Mouse (Mus musculus) left cerebral cortex, adult 11 months (tissue): ENCODE results near the gene Pgm3.
"Not testable (repeated sequence)": the region's sequence is repeated elsewhere in the genome, so short reads cannot be mapped to it uniquely, and the experiment has no call there.

Experiments used
- DNase-seq: peaks from one replicate; pipeline ENCODE4 v3.0.0; 2022; ENCODE audit warnings: low spot score

Gene Pgm3

DNA sequence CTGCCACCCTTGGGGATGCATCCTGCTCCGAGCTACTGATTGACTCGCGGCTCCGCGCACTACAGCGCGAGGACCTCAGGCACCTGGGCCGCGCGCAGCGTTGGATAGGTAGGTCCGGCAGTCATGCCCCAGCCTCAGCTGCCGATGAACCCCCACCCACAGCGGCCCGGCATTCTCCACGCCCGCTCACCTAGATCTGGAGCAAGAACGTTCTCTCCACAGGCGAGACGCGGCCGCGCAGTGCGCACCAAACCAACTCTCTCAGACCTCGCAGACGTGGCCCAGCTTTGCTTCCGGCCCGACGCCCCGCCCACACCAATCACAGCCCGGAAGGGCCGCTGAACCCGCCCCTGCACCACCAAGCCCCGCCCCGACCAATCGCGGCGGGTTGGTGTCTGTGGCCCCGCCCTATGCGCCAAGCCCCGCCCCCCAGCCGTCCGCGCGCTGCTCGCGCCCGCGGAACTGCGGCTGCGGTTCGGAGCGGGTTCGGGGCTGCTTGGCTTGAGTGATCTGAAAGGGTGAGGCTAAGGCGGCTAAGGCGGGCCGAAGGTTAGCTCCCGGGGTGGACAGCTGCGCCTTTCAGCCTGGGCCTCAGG, at the start of gene Pgm3, which contains the start of gene Rwdd2a:
Pgm3 (minus strand) TSS at position 303 of the 596 bp plus-strand sequence.
Rwdd2a (plus strand) TSS at position 452 of the 596 bp plus-strand sequence.
- peak; percentile 93 for DNase-seq

DNA sequence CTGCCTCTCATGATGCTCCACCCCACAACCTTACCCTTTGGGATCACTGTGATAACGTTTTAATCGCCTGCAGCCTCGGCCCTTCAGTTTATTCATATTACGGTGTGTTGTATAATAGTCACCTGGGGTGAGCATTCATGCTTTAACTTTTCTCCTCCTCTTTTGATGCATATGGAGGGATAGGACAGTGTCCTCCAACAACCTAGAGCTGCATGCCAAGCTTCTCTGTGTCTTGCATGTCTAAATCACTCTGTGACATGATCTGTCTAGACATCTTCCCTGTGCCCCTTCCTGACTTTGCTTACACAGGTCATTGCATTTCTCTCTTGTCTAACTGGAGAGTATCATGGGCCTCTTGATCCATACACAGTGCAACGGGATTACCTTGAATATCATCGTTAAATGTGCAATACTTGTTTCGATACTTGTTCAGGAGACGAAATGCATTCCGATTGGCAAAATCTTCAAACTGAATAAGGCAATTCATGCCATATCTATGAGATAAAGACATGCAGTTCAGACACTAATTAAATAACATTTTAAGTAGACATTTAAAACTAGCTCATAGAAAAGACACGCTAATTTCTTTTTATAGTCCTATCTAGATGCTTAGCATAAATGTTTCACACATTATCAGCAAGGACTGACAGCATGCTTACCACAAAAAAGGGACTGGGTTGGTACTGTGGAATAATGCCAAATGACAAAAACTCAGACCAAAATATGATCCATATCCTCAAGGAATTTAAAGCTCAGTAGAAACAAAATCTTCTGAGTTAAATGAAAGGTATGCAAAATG, 47.9 kb upstream of the Pgm3 start:
- DNase-seq: no peak

DNA sequence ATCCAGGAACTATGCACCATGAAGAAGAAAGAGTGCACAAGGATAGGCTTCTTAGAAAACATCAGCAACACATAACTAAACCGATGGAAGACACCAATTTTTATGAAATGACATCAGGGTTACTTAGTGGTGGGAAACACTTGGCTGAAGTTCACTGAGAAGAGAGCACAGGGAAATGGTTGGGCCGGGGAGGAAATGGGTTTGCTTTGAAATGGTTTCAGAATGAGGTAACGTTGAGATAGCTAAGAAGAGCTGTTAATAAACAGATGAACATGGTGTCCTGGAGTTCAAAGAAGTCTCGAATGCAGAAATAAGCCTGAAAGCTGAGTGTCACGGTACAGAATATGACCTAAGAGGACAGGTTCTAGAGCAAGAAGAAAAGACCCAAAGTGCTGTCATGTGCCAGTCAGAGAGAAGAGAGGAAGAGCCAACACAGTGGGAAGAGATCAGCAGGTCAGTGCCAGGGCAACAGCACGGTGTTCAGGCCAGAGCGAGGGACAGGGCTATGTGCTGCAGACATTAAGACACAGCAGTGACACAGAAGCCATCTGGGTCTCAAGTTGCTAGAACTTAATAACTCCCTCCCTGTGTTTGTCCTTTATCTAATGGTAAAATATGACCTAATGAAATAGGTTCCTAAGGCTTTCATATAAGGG, 46.3 kb upstream of the Pgm3 start:
- DNase-seq: no peak

DNA sequence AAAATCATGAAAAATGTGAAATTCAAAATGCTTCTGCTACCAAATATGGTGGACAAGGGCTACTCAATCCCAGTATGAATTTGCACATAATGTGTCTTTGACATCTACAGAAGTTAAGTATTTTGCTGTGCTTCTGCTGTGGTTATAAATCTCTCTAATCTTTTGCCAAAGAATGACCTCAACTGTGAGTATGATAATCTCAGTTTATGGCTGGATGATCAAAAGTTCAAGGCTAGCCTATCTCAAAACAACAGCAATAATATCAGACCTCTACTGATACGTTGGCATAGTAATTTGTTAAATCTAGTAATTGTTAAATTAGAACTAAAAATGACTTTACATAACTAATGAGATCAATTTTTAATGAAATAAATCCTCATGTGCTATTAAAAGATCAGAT, 44.1 kb upstream of the Pgm3 start:
- DNase-seq: no peak

DNA sequence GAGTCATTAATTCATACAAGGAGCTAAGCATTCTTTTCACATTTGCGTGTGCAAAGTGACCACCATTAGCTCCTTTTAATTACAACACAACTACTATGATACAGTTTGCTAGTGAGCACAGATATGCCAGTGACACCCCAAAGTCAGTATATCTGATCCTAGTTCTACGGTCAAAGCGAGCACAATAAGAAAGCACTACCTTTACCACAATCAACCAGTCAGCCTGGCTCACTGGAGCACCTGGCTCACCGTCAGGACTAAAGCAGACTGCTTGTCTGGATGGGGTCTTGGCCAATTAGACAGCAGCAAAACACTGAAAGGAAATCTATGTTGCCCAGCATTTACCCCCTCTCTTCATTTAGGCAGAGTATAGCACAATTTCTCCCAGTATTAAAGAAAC, 40.4 kb upstream of the Pgm3 start:
- no peak for DNase-seq

DNA sequence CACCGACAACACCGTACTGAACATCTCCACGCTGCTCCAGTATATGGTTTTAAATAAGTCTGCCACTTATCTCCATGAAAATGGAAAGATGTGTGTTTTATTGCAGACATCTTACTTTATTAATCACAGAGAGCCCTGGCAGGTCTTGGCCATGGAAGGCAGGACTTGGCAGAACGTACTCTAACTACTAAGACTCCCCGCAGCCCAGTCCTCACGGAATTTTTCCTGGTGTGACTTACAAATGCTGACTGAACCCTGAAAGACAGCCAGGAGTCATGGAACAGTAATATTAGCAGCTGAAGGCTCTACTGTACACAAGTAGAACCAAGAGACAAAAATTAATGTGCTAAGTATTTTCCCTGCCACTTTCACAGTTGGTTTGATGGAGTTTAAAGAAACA, 34.1 kb upstream of the Pgm3 start:
- DNase-seq: no peak

DNA sequence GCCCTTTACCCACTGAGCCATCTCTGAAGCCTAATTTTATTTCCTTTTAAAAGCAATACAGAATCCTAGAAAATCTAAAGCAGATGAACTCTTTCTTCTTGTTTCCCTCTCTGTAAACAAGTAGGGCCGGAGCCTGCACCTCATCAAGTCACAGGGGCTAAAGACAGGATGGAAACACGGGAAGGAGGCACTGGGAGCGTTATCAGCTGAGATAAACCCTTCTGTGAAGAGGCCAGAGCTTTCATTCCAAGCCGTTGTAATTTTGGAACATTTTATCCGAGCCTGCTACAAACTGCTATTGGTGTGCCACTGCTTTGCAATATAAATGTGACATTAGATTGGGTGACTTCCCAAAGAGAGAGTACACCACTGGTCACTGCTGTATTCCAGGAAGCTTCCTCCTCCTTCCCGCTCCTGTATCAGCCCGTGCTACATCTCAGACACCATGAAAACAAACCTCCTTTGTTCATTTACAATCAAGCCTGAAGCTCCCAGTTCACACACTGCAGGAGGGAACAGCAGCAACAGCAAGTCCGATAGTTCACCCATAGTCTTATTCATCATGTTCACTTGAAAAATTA, 28.2 kb upstream of the Pgm3 start:
- DNase-seq: no peak

DNA sequence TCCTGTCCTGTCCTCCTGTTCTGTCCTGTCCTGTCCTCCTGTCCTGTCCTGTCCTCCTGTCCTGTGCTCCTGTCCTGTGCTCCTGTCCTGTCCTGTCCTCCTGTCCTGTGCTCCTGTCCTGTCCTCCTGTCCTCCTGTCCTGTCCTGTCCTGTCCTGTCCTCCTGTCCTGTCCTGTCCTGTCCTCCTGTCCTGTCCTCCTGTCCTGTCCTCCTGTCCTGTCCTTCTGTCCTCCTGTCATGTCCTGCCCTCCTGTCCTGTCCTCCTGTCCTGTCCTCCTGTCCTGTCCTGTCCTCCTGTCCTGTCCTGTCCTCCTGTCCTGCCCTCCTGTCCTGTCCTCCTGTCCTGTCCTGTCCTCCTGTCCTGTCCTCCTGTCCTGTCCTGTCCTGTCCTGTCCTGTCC, 25.3 kb upstream of the Pgm3 start:
- not testable (repeated sequence) for DNase-seq

DNA sequence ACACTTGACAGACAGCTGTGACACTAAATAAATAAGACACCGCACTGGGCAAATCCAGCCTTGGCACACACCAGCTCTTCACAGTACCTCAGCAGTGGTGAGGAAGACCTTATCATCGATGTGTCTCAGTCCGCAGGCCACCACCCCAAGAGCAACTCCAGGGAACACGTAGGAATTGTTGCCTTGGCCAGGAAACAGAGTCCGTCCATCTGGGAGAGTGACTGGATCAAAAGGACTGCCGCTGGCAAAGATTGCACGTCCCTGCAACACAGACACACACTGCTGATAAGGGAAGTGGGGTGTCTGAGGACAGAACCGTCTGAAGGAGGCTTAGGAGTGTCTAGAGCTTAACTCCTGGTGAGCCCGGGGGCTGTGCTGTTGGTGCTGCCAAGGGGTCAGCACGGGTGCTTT, 22.7 kb upstream of the Pgm3 start:
- DNase-seq: not testable (repeated sequence)

DNA sequence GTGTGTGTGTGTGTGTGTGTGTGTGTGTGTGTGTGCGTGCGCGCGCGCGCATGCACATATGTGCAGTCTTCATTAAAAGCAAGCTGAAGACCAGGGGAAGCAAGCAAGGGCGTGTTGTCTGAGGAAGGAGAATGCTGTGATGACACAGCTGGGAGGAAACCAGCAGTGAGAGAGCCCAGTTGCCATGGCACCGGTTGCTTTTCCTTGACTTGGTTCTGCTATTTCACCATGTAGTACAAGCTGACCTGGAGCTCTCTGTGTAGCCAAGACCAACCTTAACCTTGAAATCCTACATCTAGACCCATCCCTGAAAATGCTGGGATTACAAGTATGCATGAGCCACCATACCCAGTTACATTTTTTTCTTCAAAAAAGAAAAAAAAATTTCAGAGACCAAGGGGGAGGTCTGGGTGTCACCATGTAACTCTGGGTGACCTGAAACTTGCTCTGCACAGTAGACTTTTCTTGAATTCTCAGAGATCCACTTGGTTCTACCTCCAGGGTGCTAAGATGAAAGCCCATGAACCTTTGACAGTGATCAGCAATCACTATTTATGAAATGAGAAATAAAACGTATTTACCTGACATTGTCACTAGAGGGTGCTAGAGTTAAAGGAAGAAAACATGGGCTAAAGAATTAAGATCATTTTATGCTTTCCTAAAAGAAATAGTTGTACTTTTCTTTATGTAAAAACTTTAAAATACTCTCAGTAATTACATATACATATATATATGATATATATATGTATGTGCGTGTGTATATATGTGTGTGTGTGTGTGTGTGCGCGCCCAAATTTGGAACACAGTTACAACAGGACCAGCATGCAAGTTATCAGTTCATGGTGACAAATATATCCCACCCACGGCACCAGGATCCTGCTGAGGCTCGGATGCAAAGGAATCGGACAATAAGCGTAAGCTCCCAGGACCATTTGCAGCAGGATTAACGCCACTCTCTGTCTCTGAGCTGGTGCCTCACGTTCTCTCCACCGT, 21.3 kb upstream of the Pgm3 start:
- no peak for DNase-seq

DNA sequence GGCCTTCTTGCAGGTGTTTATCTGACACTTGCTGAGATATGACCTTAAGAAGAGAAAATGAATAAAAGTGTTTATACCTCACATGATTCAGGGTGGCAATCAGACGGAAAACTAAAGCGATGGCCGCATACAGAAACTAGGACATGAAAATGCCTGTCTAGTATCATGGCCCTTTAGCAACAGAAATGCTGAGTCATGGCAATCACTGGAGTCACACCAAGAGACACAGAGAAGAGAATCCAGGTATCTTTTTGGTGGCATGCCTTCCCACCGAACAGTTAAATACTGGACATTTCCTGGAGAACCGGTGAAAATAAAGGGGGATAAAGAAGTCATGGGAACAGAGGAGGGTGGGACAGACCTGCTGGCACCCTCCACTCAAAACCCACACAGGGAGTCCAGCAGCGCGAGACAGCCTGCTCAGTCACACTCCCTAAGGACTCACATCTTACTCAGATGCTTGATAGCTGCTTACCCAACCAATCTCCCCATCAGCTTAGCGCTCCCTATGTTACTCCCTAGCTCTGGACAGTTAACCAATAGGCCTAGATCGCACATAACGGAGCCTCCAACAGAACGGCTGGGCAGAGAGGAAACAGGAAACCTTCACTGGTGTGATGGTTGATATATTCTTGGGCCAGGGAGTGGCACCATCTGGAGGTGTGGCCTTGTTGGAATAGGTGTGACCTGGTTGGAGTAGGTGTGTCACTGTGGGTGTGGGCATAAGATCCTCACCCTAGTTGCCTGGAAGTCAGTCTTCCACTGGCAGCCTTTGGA, 15.6 kb upstream of the Pgm3 start:
- DNase-seq: no peak

DNA sequence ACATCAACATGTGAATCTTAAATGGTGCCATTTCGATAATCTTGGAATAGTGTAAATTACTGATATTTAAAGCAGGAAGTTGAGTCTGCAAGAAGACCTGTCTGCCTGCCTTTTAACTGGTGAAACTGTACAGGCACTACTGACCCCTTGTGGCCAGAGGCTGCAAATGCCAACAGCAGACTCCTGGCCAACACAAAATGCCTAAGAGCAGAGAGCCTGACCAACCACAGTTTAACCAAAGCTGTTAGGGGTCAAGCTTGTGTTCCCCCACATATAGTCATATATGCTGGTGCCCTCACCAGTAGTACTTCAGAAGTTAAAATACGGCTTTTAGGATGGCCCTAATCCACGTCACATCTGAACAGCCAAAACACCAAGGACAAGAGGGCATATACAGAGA, 12.1 kb upstream of the Pgm3 start:
- DNase-seq: peak; percentile 61

DNA sequence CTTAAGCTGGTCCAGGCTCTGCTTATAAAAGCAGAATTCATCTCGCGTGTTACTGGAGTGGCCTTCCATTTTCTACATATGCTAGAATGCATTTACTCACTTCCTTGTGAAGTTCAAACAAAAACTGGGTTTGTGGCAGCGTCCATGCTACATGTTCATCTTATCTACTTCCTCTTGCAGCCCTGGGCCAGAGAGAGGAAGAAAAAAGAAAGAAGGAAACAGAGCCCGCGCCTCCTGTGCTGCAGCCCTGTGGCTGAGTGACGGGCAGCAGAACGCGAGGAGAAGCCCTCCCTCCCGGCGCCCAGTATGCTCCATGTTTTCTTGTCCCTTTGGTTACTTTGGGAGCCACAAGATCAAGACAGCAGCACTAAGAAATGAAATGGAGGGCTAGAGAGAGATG, 8.0 kb upstream of the Pgm3 start:
- no peak for DNase-seq

DNA sequence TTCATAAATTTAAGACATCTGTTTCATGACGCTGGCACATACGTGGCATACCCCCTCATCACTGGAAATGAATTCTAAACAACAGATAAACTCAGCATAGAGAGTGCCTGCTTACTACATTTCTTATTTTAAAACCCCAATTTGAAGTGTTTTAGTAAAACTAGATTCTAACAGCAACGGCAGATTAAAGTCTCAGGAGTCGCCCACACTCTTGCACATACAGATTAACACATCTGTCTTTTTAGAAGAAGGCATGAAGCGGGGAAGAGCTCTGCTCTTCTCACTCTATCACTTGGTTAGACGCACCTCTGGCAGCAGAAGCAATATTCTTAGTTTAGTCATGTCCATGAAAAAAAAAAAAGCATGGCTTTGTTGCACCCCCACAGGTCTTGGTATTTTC, 3.5 kb upstream of the Pgm3 start:
- DNase-seq: no peak

DNA sequence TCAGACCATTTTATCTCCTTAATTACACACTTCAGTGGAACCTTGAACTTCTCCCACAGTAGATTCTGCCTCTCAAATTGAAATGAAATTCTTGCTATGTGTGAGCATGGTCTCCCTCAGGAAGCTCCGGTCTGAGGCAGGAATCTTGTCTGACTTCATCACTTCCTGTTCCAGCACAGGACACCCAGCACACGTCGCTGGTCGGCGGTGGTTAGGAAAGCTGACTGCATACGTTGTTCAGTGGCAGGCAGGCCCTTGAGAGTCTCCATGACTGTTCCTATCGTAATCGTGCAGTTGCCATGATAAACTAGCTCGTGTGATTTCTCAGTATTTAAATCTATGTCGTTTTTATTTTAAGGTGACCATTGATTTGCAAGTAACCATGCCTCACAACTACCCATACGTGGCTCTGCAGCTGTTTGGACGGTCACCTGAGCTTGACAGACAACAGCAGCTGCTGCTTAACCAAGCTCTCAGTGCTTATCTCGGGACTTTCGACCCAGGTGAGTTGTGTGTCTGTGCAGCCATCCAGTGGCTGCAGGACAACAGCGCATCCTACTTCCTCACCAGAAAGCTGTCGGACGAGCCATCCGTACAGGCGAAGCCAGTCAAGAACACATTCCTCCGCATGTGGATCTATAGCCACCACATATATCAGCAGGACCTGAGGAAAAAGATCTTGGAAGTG, 2.1 kb upstream of the Pgm3 start:
- DNase-seq: no peak

DNA sequence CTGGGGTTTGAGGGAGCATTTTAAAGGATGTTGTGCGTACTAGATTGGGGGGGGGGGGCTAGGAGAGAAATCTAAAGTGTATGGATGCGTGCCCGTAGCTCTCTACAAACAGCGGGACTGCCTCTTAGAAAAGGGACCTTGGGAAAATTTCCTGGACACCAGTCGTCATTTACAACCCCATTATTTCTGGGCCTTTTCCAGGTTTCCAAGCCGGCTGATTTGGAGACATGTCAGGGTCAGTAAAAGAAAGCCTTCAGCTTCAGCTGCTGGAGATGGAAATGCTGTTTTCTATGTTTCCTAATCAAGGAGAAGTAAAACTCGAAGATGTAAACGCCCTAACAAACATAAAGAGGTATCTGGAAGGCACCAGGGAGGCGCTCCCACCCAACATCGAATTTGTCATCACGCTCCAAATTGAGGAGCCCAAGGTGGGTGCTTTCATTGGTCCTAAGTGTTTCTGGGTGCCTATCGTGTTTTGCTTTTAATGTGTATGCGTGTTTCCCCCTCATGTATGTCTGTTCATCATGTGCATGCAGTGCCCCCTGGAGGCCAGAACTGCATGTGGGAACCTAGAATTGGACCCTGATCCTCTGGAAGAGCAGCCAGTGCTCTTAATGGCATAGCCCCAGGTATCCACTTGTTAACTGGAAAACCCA, 1.1 kb upstream of the Pgm3 start:
- DNase-seq: peak; percentile 75

DNA sequence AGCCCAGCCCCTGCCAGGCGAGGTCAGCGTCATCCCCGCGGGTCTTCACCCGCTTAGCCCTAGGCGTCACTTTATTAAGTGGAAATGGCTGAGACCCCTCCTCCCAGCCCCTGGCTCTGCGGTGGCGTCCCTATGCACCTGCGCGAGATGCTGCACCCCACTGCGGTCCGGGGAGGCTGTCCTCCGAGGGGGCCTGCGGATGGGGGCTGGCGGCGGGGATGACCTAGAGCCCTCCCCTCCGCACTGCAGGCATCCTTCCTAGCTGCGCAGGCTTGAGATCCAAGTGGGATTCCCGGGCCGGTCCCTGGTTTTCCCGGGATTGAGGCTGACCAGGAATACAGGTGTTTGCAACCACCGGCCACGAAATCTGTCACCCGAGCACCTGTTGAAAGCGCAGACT, 554 bp upstream of the Pgm3 start:
- DNase-seq: no peak

DNA sequence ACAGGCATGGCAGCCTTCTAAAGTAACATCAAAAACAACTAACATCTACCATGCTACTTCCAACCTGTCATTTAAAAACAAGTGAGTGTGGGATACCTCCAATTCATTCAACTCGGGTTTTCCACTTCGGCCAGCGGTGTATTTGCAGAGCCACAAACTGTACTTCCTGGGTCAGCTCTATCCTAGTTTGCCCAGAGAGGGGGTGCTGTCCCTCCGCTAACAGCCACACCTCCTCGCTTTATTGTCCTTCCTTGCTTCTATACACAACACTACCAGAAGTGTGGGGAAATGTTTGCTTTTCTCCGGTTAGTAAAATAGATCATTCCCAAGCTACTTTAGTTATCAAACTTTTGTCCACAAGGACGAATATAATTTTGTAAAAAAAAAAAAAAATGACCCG, 696 bp downstream of the Pgm3 start:
- DNase-seq: no peak

DNA sequence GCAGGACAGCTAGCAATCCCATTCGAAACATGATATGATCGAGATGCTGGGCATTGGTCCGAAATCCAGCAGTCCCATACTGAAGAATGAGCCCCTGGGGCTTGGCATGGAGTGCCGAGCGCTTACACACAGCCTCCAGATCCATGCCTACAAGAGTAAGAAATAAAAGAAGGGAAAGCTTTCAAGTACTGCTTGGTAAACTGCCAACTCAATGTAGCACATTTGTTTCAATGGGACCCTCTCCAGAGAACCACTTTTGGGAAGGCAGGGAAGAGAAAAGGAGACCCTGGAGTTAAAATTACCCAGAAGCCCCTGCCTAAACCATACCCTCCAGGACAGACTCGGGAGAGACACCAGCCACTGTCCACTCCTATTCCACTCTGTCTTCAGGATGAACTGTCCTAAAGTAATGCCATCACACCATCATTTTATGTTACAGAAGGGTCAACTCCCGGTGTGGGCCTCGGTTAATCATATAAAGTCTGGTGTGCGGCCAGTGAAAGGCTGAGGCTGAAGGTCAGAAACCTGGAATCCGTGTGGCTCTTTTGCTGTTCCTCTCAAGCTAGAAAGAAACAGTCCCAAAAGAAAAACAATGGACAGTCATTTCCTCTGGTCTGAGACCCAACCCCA, 1.3 kb downstream of the Pgm3 start:
- DNase-seq: no peak
